Mouse (Mus musculus): ENCODE measurements around the gene Bud31. TPM values are rescaled to one million over a fixed set of nuclear protein-coding genes. Genes with fewer than 3 reads are reported as not detected.

The Bud31 gene
- polyA plus RNA-seq, 1 experiment = 84.1 TPM

GRCm38 (mm10) chr5:145190875-145191798 lies 51.0 kb downstream of the Bud31 start:
- TF ChIP-seq POLR2A (IDR thresholded peaks at IDR 0.05; ENCODE audit: low read depth, low read length) = peak; percentile 65
- no peak for TF ChIP-seq CTCF (conservative IDR thresholded peaks at IDR 0.05; ENCODE audit: insufficient read depth, insufficient read length, low read depth, low read length)
- WGBS = under 1% methylated on average over 41 of the region's 41 CpGs
- Histone ChIP-seq H3K27me3 (replicated peaks; ENCODE audit: control insufficient read depth, insufficient read depth, low read length) (no peaks in the 10 kb centered on the region), H3K27ac (ENCODE audit: insufficient read depth, low read depth, low read length) (peak overlapping the region; percentile 91), H3K4me3 (ENCODE audit: insufficient read depth, low read depth, low read length) (peak overlapping the region; percentile 80), H3K36me3 (ENCODE audit: control insufficient read depth, insufficient read depth, low read length) (peaks cover 3% of the 10 kb centered on the region), H3K4me1 (ENCODE audit: control insufficient read depth, insufficient read depth, low read length) (peaks cover 13% of the 10 kb centered on the region; the same call in 1 of the 2 replicates)
- peak; percentile 96 for DNase-seq

- H3K27ac ChIP-seq (ENCODE audit: insufficient read depth, low read depth, low read length) = peak within 1 kb of the TSS; percentile 91
- 94% methylated on average over 2 of the region's 2 CpGs for WGBS
Measured at GRCm38 (mm10) chr5:145191962-145192361, 51.8 kb downstream of the Bud31 start, which contains the start of gene Atp5j2. TSS of gene Atp5j2 (minus strand) at chr5:145192062.

More at GRCm38 (mm10) chr5:145191962-145192361, 51.8 kb downstream of the Bud31 start, which contains the start of gene Atp5j2:
- H3K4me3 ChIP-seq (ENCODE audit: insufficient read depth, low read depth, low read length) = peak within 1 kb of the TSS; percentile 80
- no peaks in the 10 kb centered on the region for H3K27me3 ChIP-seq (replicated peaks; ENCODE audit: control insufficient read depth, insufficient read depth, low read length)
- TF ChIP-seq POLR2A (IDR thresholded peaks at IDR 0.05; ENCODE audit: low read depth, low read length) (no peak), CTCF (conservative IDR thresholded peaks at IDR 0.05; ENCODE audit: insufficient read depth, insufficient read length, low read depth, low read length) (no peak)
- H3K4me1 ChIP-seq (ENCODE audit: control insufficient read depth, insufficient read depth, low read length) = peaks cover 13% of the 10 kb centered on the region; the same call in 1 of the 2 replicates
- no peak for DNase-seq
- peaks cover 3% of the 10 kb centered on the region for H3K36me3 ChIP-seq (ENCODE audit: control insufficient read depth, insufficient read depth, low read length)

Other genes with a start within 250 kb of the Bud31 start
- gene Smurf1, start 174.5 kb upstream of the Bud31 start, polyA plus RNA-seq (2012; rRNA removed) = 14.4 and 16.1 TPM in 2 replicates
- not detected in 2 replicates for gene Gm4871, start 107.6 kb upstream of the Bud31 start, polyA plus RNA-seq (2012; rRNA removed)
- gene 1700018F24Rik, start 97.4 kb upstream of the Bud31 start, polyA plus RNA-seq (2012; rRNA removed) = not detected in 2 replicates
- 123 and 141 TPM in 2 replicates for gene Arpc1a, start 56.5 kb upstream of the Bud31 start, polyA plus RNA-seq (2012; rRNA removed)
- not detected in 2 replicates for gene Kpna7, start 56.3 kb upstream of the Bud31 start, polyA plus RNA-seq (2012; rRNA removed)
- 184 and 193 TPM in 2 replicates for gene Arpc1b, start 26.1 kb upstream of the Bud31 start, polyA plus RNA-seq (2012; rRNA removed)
- 20.1 and 25.6 TPM in 2 replicates for gene Pdap1, start 124 bp upstream of the Bud31 start, polyA plus RNA-seq (2012; rRNA removed)
- 15.3 and 16.5 TPM in 2 replicates for gene Ptcd1, start 26.7 kb downstream of the Bud31 start, polyA plus RNA-seq (2012; rRNA removed)
- gene Cpsf4, start 26.9 kb downstream of the Bud31 start, polyA plus RNA-seq (2012; rRNA removed) = 19.2 and 19.9 TPM in 2 replicates
- gene Atp5j2, start 51.7 kb downstream of the Bud31 start, polyA plus RNA-seq (2012; rRNA removed) = 346 and 489 TPM in 2 replicates
- gene Zkscan14, start 61.5 kb downstream of the Bud31 start, polyA plus RNA-seq (2012; rRNA removed) = 3.8 and 3.9 TPM in 2 replicates
- gene Zkscan5, start 64.2 kb downstream of the Bud31 start, polyA plus RNA-seq (2012; rRNA removed) = 5.8 and 6.2 TPM in 2 replicates
- 15.5 and 18.4 TPM in 2 replicates for gene Zfp655, start 91.4 kb downstream of the Bud31 start, polyA plus RNA-seq (2012; rRNA removed)
- 11.0 and 12.5 TPM in 2 replicates for gene Zscan25, start 140.1 kb downstream of the Bud31 start, polyA plus RNA-seq (2012; rRNA removed)
- gene Cyp3a57, start 204.9 kb downstream of the Bud31 start, polyA plus RNA-seq (2012; rRNA removed) = not detected in 2 replicates

All from kidney, adult 2 months (tissue).